Mouse (Mus musculus) G1E (cell line): Measurements from ENCODE around the gene Dnah2. TPM values are rescaled to one million over a fixed set of nuclear protein-coding genes. Genes with fewer than 3 reads are reported as not detected.

Experiments
- ATAC-seq: 2 replicates; pipeline ENCODE4 v1.8.0; 2016; ENCODE audit warnings: mild to moderate bottlenecking; ENCODE audit not compliant: insufficient number of reproducible peaks, poor library complexity, low FRiP score, severe bottlenecking; ENCODE audit errors: extremely low read depth
- DNase-seq: peaks from one replicate; pipeline ENCODE4 v3.0.0; 2012; ENCODE audit warnings: low spot score
- H3K27me3 ChIP-seq: 2 replicates; pipeline ENCODE4 v1.6.1; 2012; ENCODE audit warnings: mild to moderate bottlenecking, low read length, inconsistent platforms; ENCODE audit not compliant: insufficient read depth
- H3K36me3 ChIP-seq: replicated peaks from 2 replicates; pipeline ENCODE3; 2012; ENCODE audit warnings: mild to moderate bottlenecking, inconsistent platforms
- H3K4me1 ChIP-seq: 2 replicates; pipeline ENCODE4 v1.6.1; 2012; ENCODE audit warnings: low read depth, low read length, inconsistent platforms, mixed read lengths; ENCODE audit not compliant: insufficient read depth
- H3K4me3 ChIP-seq: 2 replicates; pipeline ENCODE4 v1.5.1; 2012; ENCODE audit warnings: low read depth, mild to moderate bottlenecking, inconsistent platforms, low read length, moderate library complexity, mixed read lengths
- H3K9me3 ChIP-seq: replicated peaks from 2 replicates; pipeline ENCODE4 v1.6.1; 2012; ENCODE audit warnings: inconsistent platforms
- CTCF ChIP-seq: IDR thresholded peaks from 2 replicates; pipeline ENCODE4 v1.5.1; 2012; ENCODE audit warnings: low read depth, low read length, inconsistent platforms, mixed read lengths
- GATA1 ChIP-seq: IDR thresholded peaks from 2 replicates; pipeline ENCODE4 v1.6.1; 2012; ENCODE audit warnings: borderline replicate concordance, low read length, inconsistent platforms, mixed read lengths
- GATA2 ChIP-seq: IDR thresholded peaks from 2 replicates; pipeline ENCODE4 v1.6.1; 2012; ENCODE audit warnings: low read depth, low read length, inconsistent platforms, borderline replicate concordance
- POLR2AphosphoS5 ChIP-seq: IDR thresholded peaks from 2 replicates; pipeline ENCODE4 v1.6.1; 2012; ENCODE audit warnings: low read depth, low read length, inconsistent platforms; ENCODE audit not compliant: insufficient replicate concordance
- TAL1 ChIP-seq: conservative IDR thresholded peaks from 2 replicates; pipeline ENCODE4 v1.6.1; 2012; ENCODE audit warnings: low read depth, low read length, inconsistent platforms, mixed read lengths
- polyA plus RNA-seq: library from polyadenylated mRNA; stranded (reverse); fragments of >175 nt; gene quantifications from 2 replicates; pipeline ENCODE4 v1.2.3, GENCODE M21; 2012
- total RNA-seq, 2 experiments: library from RNA; stranded (forward) in 1 of 2; stranded (reverse) in 1 of 2; fragments of 200-1000 nt in 1 of 2; fragments of >200 nt in 1 of 2; fragmentation: Nextera tagmentation in 1 of 2; gene quantifications; 2 replicates each; pipeline ENCODE4 v1.2.3; 2014 to 2017

The Dnah2 gene
- total and polyA plus RNA-seq, 3 experiments, result 0.13 to 2.6 (median 1.1) TPM

DNA sequence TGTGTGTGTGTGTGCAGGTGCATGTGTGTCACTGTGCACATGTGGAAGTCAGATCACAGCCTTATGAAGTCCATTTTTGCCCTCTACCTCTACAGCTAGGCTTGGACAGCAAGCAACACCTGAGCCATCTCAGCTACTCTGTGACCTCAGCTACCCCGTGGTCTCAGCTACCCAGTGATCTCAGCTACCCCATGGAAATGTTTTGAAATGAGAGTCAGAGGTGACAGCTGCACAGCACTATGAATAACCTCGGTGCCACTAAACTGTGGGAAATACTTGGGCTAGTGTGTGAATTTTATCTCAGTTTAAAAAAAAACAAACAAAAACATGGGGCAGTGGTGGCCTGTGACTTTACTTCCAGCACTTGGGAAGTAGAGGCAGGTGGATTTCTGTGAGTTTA lies 58.0 kb downstream of the Dnah2 start:
- no peak for ATAC-seq
- Histone ChIP-seq H3K4me3 (no peak overlapping the region), H3K27me3 (peaks cover 35% of the 10 kb centered on the region), H3K36me3 (no peaks in the 10 kb centered on the region), H3K9me3 (peaks cover 3% of the 10 kb centered on the region; the same call in 1 of the 2 replicates), H3K4me1 (peaks cover 19% of the 10 kb centered on the region)
- no peak for DNase-seq
- TF ChIP-seq TAL1 (no peak), POLR2AphosphoS5 (no peak)

DNA sequence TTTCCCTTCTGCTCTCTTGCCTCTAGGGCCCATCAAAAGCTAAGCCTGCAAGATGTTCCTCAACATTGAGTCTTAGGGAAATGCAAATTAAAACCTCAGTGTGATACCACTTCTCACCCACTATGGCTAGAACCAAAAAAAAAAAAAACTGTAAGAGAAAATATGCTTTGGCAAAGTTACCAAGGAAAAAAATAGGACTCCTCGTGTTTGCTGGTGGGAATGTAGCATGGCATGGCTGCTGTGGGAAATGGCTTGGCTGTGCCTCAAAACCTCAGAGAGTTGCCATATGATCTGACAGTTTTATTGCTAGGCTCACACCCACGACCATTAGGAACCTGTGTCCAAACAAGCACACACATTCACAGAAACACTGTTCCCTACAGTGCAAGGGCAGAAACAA lies 61.4 kb downstream of the Dnah2 start:
- TF ChIP-seq GATA1 (no peak), GATA2 (no peak), POLR2AphosphoS5 (no peak), TAL1 (no peak), CTCF (no peak)
- no peak overlapping the region for H3K4me3 ChIP-seq
- peaks cover 11% of the 10 kb centered on the region for H3K4me1 ChIP-seq
- DNase-seq (no peak), ATAC-seq (no peak)
- peaks cover 3% of the 10 kb centered on the region; the same call in 1 of the 2 replicates for H3K9me3 ChIP-seq
- H3K27me3 ChIP-seq, result peaks cover 24% of the 10 kb centered on the region
- H3K36me3 ChIP-seq, result no peaks in the 10 kb centered on the region

DNA sequence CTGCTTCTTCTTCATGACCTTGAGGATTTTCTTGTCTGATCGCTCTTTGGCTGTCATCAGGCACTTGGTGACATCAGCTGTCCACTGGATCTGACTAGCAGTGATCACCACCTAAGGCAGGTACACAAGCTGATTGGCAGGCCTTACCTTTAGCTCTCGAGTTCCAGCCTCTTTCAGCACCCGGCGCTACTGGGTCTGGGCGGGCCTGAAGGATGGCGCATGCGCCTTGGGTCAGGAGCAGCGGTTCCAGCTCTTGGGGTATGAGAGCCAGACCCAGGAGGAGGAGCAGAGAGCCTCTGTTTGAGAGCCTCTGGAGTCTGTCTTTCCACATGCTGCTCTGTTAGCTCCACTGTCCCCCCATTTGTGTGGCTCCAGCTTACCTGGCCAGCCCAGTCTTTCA lies 71.3 kb downstream of the Dnah2 start:
- H3K9me3 ChIP-seq, result 0 out of 2 replicates have a peak, but pooled peaks cover 4% of the 10 kb centered on the region
- 0 out of 2 replicates have a peak, but pooled peaks cover 5% of the 10 kb centered on the region for H3K4me1 ChIP-seq
- no peak for TF ChIP-seq CTCF
- TF ChIP-seq GATA1, result no peak
- TF ChIP-seq TAL1, result no peak
- TF ChIP-seq GATA2, result no peak
- no peak for TF ChIP-seq POLR2AphosphoS5
- ATAC-seq (no peak), DNase-seq (no peak)
- H3K36me3 ChIP-seq, result no peaks in the 10 kb centered on the region
- peaks cover 44% of the 10 kb centered on the region for H3K27me3 ChIP-seq
- no peak overlapping the region for H3K4me3 ChIP-seq

DNA sequence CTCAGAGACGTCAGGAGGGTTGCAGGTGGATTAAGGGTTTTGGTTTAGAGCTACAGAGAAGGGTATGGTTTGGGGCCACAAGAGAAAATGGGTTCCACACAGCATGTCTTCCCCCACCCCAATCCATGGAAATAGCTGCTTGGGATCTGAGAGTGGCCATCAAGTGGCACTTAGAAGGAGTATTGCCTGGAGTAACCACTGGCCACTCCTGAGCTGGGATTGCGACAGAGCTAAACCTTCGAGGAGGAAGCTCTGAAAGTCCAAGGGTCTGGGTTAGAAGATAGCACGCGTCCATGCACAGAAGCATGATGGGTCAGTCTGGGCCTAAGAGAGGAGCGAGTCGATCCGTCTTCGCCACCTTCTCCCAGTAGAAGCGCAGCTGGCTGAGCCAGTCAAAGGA lies 72.1 kb downstream of the Dnah2 start:
- Histone ChIP-seq H3K36me3 (no peaks in the 10 kb centered on the region), H3K4me1 (0 out of 2 replicates have a peak, but pooled peaks cover 9% of the 10 kb centered on the region), H3K4me3 (no peak overlapping the region), H3K9me3 (0 out of 2 replicates have a peak, but pooled peaks cover 4% of the 10 kb centered on the region), H3K27me3 (peaks cover 51% of the 10 kb centered on the region)
- TF ChIP-seq GATA1 (no peak), CTCF (no peak)
- ATAC-seq (no peak), DNase-seq (no peak)

DNA sequence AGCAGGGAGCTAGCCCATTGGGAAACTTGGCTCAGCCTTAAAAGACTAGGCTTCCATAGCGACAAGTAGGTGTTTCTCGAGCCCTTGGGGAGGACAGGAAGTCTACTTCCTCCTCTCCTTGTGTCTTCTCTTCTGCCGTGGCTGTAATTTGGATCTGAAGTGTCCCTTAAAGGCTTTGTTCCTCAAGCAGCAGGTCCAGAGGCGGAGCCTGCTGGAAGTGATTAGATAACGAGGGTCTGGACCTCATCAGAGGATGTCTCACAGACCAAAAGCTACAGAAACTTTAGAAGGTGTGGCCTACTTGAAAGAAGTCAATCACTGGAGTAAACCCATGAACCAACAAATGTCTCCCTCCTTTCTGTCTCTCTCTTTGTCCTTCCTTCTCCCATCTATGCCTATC lies 74.2 kb downstream of the Dnah2 start:
- Histone ChIP-seq H3K4me1 (0 out of 2 replicates have a peak, but pooled peaks cover 9% of the 10 kb centered on the region), H3K4me3 (no peak overlapping the region), H3K9me3 (no peaks in the 10 kb centered on the region), H3K36me3 (no peaks in the 10 kb centered on the region), H3K27me3 (peaks cover 64% of the 10 kb centered on the region)
- DNase-seq (no peak), ATAC-seq (no peak)
- TF ChIP-seq CTCF (no peak), TAL1 (no peak), POLR2AphosphoS5 (no peak), GATA1 (no peak), GATA2 (no peak)

DNA sequence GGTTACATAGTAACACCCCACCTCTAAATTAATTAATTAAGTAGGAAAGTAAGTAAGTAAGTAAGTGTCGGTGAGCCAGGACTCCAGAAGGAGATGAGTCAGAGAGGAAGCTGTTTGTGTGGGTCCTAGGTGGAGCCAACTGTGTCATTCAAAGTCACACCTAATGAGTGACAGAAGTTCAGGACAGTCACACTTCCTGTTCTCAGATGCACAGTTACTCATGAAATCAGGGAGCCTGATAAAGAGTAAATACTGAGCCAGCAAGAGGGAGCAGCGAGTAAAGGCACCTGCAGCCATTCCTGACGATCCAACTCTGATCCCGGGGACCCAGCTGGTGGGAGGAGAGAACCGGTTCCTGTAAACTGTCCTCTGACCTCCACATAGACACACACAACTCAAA lies 76.2 kb downstream of the Dnah2 start:
- Histone ChIP-seq H3K36me3 (no peaks in the 10 kb centered on the region), H3K27me3 (peaks cover 64% of the 10 kb centered on the region), H3K4me1 (peaks cover 11% of the 10 kb centered on the region; the same call in 1 of the 2 replicates), H3K4me3 (no peak overlapping the region), H3K9me3 (no peaks in the 10 kb centered on the region)
- TF ChIP-seq TAL1 (no peak), CTCF (no peak), GATA1 (no peak), POLR2AphosphoS5 (no peak), GATA2 (no peak)
- DNase-seq, result no peak
- ATAC-seq, result no peak

DNA sequence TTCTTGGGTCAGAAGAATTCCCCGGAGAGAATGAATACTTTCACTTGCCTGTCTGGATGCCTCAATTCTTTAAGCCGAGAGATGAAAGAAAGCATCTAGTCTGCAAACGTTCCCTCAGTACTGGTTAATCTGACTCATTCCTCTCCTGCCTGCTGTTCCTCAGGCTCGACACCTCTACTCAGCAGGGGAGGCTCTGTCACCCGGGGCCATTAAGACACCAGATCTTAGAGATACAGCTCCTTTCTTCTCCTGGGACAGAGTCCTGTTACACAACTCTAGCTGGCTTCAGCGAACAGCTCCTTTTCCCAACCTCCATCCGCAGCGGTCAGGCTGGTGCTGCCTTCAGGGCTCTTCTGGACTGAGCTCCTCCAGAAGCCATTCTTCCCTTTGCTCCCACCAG lies 77.4 kb downstream of the Dnah2 start:
- H3K27me3 ChIP-seq, result peaks cover 55% of the 10 kb centered on the region
- H3K36me3 ChIP-seq, result no peaks in the 10 kb centered on the region
- H3K4me1 ChIP-seq, result peaks cover 9% of the 10 kb centered on the region; the same call in 1 of the 2 replicates
- ATAC-seq (no peak), DNase-seq (no peak)
- H3K9me3 ChIP-seq, result no peaks in the 10 kb centered on the region
- no peak overlapping the region for H3K4me3 ChIP-seq
- TF ChIP-seq POLR2AphosphoS5 (no peak), CTCF (no peak), GATA2 (no peak), TAL1 (no peak), GATA1 (no peak)
